Mouse (Mus musculus): ENCODE results near the gene Tmtc1. TPM values are rescaled to one million over a fixed set of nuclear protein-coding genes. Genes with fewer than 3 reads are reported as not detected.

The Tmtc1 gene
- polyA plus RNA-seq, 1 experiment from 2014 or later: 2.8 TPM

DNA sequence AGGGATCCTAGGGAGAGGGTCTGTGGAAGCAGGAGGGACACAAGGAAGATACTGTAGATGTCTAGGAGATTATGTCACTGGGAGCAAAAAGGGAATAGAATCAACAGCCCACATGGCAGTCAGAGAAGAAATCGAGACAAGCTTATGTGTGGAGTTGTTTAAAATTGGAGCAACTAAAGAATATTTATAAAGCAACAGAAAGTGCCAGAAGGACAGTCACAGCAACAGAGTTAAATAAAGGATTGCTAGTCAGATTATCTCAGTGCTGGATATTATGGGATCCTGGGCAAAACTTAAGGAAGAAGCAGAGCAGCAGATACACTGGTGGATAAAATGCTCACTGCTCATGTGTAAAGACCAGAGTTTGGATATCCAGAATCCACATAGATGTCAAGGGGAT lies 167.8 kb downstream of the Tmtc1 start:
- DNase-seq (ENCODE audit: low spot score) (no peak), ATAC-seq (replicated peaks; ENCODE audit: low FRiP score, low TSS enrichment, low read depth) (no peak)
- Histone ChIP-seq H3K36me3 (ENCODE audit: control insufficient read depth, insufficient read depth, low read length) (no peaks in the 10 kb centered on the region), H3K9ac (ENCODE audit: low read length) (no peak overlapping the region), H3K27ac (ENCODE audit: low read depth) (no peak overlapping the region), H3K4me1 (replicated peaks; ENCODE audit: control insufficient read depth, insufficient read depth, low read length) (no peaks in the 10 kb centered on the region), H3K4me3 (ENCODE audit: low read depth, low read length) (no peak overlapping the region), H3K9me3 (ENCODE audit: control insufficient read depth, low read length) (no peaks in the 10 kb centered on the region), H3K4me2 (ENCODE audit: low read length) (no peak overlapping the region), H3K27me3 (replicated peaks; ENCODE audit: control insufficient read depth, insufficient read depth, low read length) (no peaks in the 10 kb centered on the region)
- 73% methylated on average over 1 of the region's 1 CpGs for WGBS

DNA sequence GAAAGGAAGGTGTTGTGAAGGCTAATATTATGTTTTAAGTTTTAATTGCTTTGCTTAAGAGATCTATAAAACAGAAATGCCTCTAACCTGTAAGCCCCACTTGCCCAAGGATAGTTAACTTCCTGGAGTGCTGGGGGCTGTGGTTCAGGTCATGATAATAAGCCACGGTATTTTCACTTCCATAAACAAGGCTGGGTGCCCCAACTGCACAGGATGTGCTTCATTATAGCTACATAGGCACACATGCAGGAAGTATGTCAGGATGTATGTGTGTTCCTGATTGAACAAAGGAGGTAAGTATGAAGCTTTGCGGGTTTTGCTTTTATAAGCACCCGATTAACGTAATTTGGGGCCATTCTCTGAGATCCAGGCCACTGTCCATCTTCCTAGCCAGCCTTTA lies 169.1 kb downstream of the Tmtc1 start:
- DNase-seq (ENCODE audit: low spot score): no peak
- Histone ChIP-seq H3K4me2 (ENCODE audit: low read length) (no peak overlapping the region), H3K27ac (ENCODE audit: low read depth) (no peak overlapping the region), H3K9me3 (ENCODE audit: control insufficient read depth, low read length) (no peaks in the 10 kb centered on the region), H3K4me1 (replicated peaks; ENCODE audit: control insufficient read depth, insufficient read depth, low read length) (no peaks in the 10 kb centered on the region), H3K27me3 (replicated peaks; ENCODE audit: control insufficient read depth, insufficient read depth, low read length) (no peaks in the 10 kb centered on the region), H3K4me3 (ENCODE audit: low read depth, low read length) (no peak overlapping the region), H3K9ac (ENCODE audit: low read length) (no peak overlapping the region), H3K36me3 (ENCODE audit: control insufficient read depth, insufficient read depth, low read length) (0 out of 2 replicates have a peak, but pooled peaks cover 2% of the 10 kb centered on the region)
- WGBS: 75% methylated on average over 4 of the region's 4 CpGs
- no peak for ATAC-seq (replicated peaks; ENCODE audit: low FRiP score, low TSS enrichment, low read depth)

GRCm38 (mm10) chr6:148260729-148261101 lies 183.5 kb downstream of the Tmtc1 start:
- ATAC-seq (replicated peaks; ENCODE audit: low FRiP score, low TSS enrichment, low read depth) (no peak), DNase-seq (ENCODE audit: low spot score) (no peak)
- Histone ChIP-seq H3K4me3 (ENCODE audit: low read depth, low read length) (no peak overlapping the region), H3K9ac (ENCODE audit: low read length) (no peak overlapping the region), H3K36me3 (ENCODE audit: control insufficient read depth, insufficient read depth, low read length) (no peaks in the 10 kb centered on the region), H3K9me3 (ENCODE audit: control insufficient read depth, low read length) (no peaks in the 10 kb centered on the region), H3K27ac (ENCODE audit: low read depth) (peak overlapping the region; percentile 55), H3K4me1 (replicated peaks; ENCODE audit: control insufficient read depth, insufficient read depth, low read length) (peaks cover 18% of the 10 kb centered on the region), H3K27me3 (replicated peaks; ENCODE audit: control insufficient read depth, insufficient read depth, low read length) (no peaks in the 10 kb centered on the region), H3K4me2 (ENCODE audit: low read length) (no peak overlapping the region)
- 87% methylated on average over 6 of the region's 6 CpGs for WGBS

DNA sequence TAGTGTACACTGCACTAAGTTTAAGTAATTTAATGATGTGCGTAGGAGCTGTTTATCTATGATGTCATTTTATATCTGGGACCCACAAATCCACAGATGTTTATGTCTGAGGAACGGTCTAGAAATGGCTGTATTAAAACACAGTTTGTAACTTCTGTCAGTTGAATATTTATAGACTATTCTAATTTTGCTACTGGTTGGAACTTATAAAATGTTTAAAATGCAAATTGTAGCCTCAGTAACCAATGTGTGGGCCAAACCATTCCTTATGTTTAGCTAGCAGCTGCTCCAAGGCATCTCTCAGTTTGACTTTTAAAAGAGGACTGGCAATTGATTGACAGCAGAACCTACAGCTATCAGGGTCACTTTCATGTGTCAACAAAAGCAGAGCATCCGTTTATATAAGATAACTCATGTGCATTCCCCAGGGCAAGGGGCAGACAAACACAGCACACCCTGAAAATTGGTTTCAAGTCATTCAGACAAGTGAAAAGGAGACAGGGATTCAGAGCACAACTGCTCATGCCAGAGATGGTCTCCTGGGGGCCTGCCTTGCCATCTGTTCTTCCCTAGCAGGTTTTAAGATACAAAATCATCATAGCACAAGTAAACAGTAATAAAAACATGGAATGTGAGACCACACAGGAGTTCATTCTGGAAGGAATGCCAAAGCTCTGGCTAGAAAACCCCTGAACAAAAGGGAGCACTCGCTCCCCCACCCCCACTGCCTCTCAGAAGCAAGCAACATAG lies 184.0 kb downstream of the Tmtc1 start:
- no peak overlapping the region for H3K4me2 ChIP-seq (ENCODE audit: low read length)
- no peaks in the 10 kb centered on the region for H3K36me3 ChIP-seq (ENCODE audit: control insufficient read depth, insufficient read depth, low read length)
- no peak overlapping the region for H3K9ac ChIP-seq (ENCODE audit: low read length)
- DNase-seq (ENCODE audit: low spot score) (no peak), ATAC-seq (replicated peaks; ENCODE audit: low FRiP score, low TSS enrichment, low read depth) (0 out of 2 replicates have a peak, but pooled peaks have one; percentile 32)
- peak overlapping the region; percentile 55 for H3K27ac ChIP-seq (ENCODE audit: low read depth)
- H3K9me3 ChIP-seq (ENCODE audit: control insufficient read depth, low read length): no peaks in the 10 kb centered on the region
- no peaks in the 10 kb centered on the region for H3K27me3 ChIP-seq (replicated peaks; ENCODE audit: control insufficient read depth, insufficient read depth, low read length)
- H3K4me3 ChIP-seq (ENCODE audit: low read depth, low read length): no peak overlapping the region
- peaks cover 23% of the 10 kb centered on the region for H3K4me1 ChIP-seq (replicated peaks; ENCODE audit: control insufficient read depth, insufficient read depth, low read length)
- 24% methylated on average over 4 of the region's 4 CpGs for WGBS

- ATAC-seq (replicated peaks; ENCODE audit: low FRiP score, low TSS enrichment, low read depth) (no peak), DNase-seq (ENCODE audit: low spot score) (no peak)
- Histone ChIP-seq H3K27ac (ENCODE audit: low read depth) (no peak overlapping the region), H3K4me3 (ENCODE audit: low read depth, low read length) (no peak overlapping the region), H3K9me3 (ENCODE audit: control insufficient read depth, low read length) (no peaks in the 10 kb centered on the region), H3K4me2 (ENCODE audit: low read length) (no peak overlapping the region), H3K27me3 (replicated peaks; ENCODE audit: control insufficient read depth, insufficient read depth, low read length) (no peaks in the 10 kb centered on the region), H3K9ac (ENCODE audit: low read length) (no peak overlapping the region), H3K36me3 (ENCODE audit: control insufficient read depth, insufficient read depth, low read length) (no peaks in the 10 kb centered on the region), H3K4me1 (replicated peaks; ENCODE audit: control insufficient read depth, insufficient read depth, low read length) (peaks cover 24% of the 10 kb centered on the region)
- WGBS: 71% methylated on average over 8 of the region's 8 CpGs
Measured at GRCm38 (mm10) chr6:148259074-148259473, 185.1 kb downstream of the Tmtc1 start.

- Histone ChIP-seq H3K4me2 (ENCODE audit: low read length) (no peak overlapping the region), H3K4me3 (ENCODE audit: low read depth, low read length) (no peak overlapping the region), H3K4me1 (replicated peaks; ENCODE audit: control insufficient read depth, insufficient read depth, low read length) (peaks cover 29% of the 10 kb centered on the region), H3K27ac (ENCODE audit: low read depth) (no peak overlapping the region), H3K9ac (ENCODE audit: low read length) (no peak overlapping the region), H3K27me3 (replicated peaks; ENCODE audit: control insufficient read depth, insufficient read depth, low read length) (no peaks in the 10 kb centered on the region), H3K9me3 (ENCODE audit: control insufficient read depth, low read length) (no peaks in the 10 kb centered on the region), H3K36me3 (ENCODE audit: control insufficient read depth, insufficient read depth, low read length) (no peaks in the 10 kb centered on the region)
- WGBS: 74% methylated on average over 2 of the region's 2 CpGs
- DNase-seq (ENCODE audit: low spot score): no peak
- no peak for ATAC-seq (replicated peaks; ENCODE audit: low FRiP score, low TSS enrichment, low read depth)
Measured at GRCm38 (mm10) chr6:148257805-148258204, 186.4 kb downstream of the Tmtc1 start.

DNA sequence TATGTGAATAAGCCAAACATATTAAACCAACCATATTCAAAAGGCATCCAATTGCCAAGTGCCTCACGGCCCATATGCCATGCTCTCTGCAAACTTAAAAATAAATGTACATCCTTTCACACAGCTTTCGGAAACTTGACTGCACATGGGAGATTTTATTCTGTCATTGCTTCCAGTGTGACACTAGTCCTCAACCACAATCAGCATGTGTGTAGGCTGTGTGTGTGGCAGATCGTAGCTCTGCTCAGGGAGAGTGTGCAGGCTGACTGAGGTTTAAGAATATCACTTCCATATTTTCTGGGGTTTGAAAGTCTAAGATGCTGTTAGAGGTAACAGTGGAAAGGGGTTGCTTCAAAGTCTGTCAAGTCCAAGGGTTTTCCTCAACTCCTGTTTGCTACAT lies 188.1 kb downstream of the Tmtc1 start:
- Histone ChIP-seq H3K4me2 (ENCODE audit: low read length) (no peak overlapping the region), H3K36me3 (ENCODE audit: control insufficient read depth, insufficient read depth, low read length) (no peaks in the 10 kb centered on the region), H3K4me1 (replicated peaks; ENCODE audit: control insufficient read depth, insufficient read depth, low read length) (peaks cover 36% of the 10 kb centered on the region), H3K9ac (ENCODE audit: low read length) (no peak overlapping the region), H3K9me3 (ENCODE audit: control insufficient read depth, low read length) (no peaks in the 10 kb centered on the region), H3K27me3 (replicated peaks; ENCODE audit: control insufficient read depth, insufficient read depth, low read length) (no peaks in the 10 kb centered on the region), H3K4me3 (ENCODE audit: low read depth, low read length) (no peak overlapping the region), H3K27ac (ENCODE audit: low read depth) (no peak overlapping the region)
- DNase-seq (ENCODE audit: low spot score) (no peak), ATAC-seq (replicated peaks; ENCODE audit: low FRiP score, low TSS enrichment, low read depth) (no peak)
- WGBS: 77% methylated on average over 3 of the region's 3 CpGs

GRCm38 (mm10) chr6:148255395-148256053 lies 188.7 kb downstream of the Tmtc1 start:
- Histone ChIP-seq H3K4me3 (ENCODE audit: low read depth, low read length) (no peak overlapping the region), H3K9ac (ENCODE audit: low read length) (no peak overlapping the region), H3K4me1 (replicated peaks; ENCODE audit: control insufficient read depth, insufficient read depth, low read length) (peaks cover 33% of the 10 kb centered on the region), H3K36me3 (ENCODE audit: control insufficient read depth, insufficient read depth, low read length) (no peaks in the 10 kb centered on the region), H3K4me2 (ENCODE audit: low read length) (no peak overlapping the region), H3K27ac (ENCODE audit: low read depth) (no peak overlapping the region), H3K9me3 (ENCODE audit: control insufficient read depth, low read length) (no peaks in the 10 kb centered on the region), H3K27me3 (replicated peaks; ENCODE audit: control insufficient read depth, insufficient read depth, low read length) (no peaks in the 10 kb centered on the region)
- 38% methylated on average over 1 of the region's 1 CpGs for WGBS
- no peak for DNase-seq (ENCODE audit: low spot score)
- ATAC-seq (replicated peaks; ENCODE audit: low FRiP score, low TSS enrichment, low read depth): no peak

DNA sequence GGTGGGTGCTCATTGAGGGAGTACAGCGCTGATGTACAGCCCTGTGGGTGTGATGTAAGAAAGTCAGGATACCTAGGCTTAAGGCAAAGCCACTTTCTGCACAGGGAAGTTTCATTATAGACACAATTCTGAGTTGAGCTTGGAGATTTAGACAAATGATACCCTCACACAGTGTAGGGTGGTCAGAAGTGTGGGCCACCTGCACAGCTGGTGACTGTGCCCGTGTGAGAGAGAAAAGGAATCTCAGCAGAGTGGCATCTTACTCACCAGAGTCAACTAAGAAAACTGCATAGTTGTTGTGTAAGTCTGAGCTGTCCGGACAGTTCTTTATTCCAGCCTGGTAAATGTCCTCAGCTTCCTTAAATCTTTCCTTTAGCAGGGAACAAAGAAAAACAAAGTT lies 195.0 kb downstream of the Tmtc1 start:
- H3K9me3 ChIP-seq (ENCODE audit: control insufficient read depth, low read length): no peaks in the 10 kb centered on the region
- H3K4me2 ChIP-seq (ENCODE audit: low read length): no peak overlapping the region
- ATAC-seq (replicated peaks; ENCODE audit: low FRiP score, low TSS enrichment, low read depth) (no peak), DNase-seq (ENCODE audit: low spot score) (no peak)
- H3K4me3 ChIP-seq (ENCODE audit: low read depth, low read length): no peak overlapping the region
- H3K27me3 ChIP-seq (replicated peaks; ENCODE audit: control insufficient read depth, insufficient read depth, low read length): no peaks in the 10 kb centered on the region
- no peak overlapping the region for H3K27ac ChIP-seq (ENCODE audit: low read depth)
- H3K4me1 ChIP-seq (replicated peaks; ENCODE audit: control insufficient read depth, insufficient read depth, low read length): peaks cover 13% of the 10 kb centered on the region
- peaks cover 4% of the 10 kb centered on the region; the same call in 1 of the 2 replicates for H3K36me3 ChIP-seq (ENCODE audit: control insufficient read depth, insufficient read depth, low read length)
- no peak overlapping the region for H3K9ac ChIP-seq (ENCODE audit: low read length)
- WGBS: 78% methylated on average over 3 of the region's 3 CpGs
